Mouse (Mus musculus): Measurements from ENCODE around the gene Tbck. TPM values are rescaled to one million over a fixed set of nuclear protein-coding genes. Genes with fewer than 3 reads are reported as not detected.

The Tbck gene
- 15.7 and 21.6 TPM in 2 replicates for polyA plus RNA-seq (2014; fragmentation: Nextera tagmentation; extraction: Ambion mirVana)

- WGBS, result 1% methylated on average over 42 of the region's 42 CpGs
- Histone ChIP-seq H3K9me3 (ENCODE audit: control insufficient read depth, low read length) (no peaks in the 10 kb centered on the region), H3K4me3 (ENCODE audit: low read length) (peak within 1 kb of the TSS; percentile 76), H3K27me3 (ENCODE audit: control insufficient read depth, insufficient read depth, low read length) (no peaks in the 10 kb centered on the region), H3K4me2 (replicated peaks; ENCODE audit: low read depth, low read length) (peak within 1 kb of the TSS; percentile 67), H3K36me3 (ENCODE audit: control insufficient read depth, insufficient read depth, low read length) (peaks cover 4% of the 10 kb centered on the region; the same call in 1 of the 2 replicates), H3K4me1 (ENCODE audit: control insufficient read depth, insufficient read depth, low read length) (peaks cover 16% of the 10 kb centered on the region; the same call in 1 of the 2 replicates), H3K9ac (ENCODE audit: low read depth, low read length) (peak within 1 kb of the TSS; percentile 80), H3K27ac (ENCODE audit: low read depth, low read length) (peak within 1 kb of the TSS; percentile 93)
- ATAC-seq (ENCODE audit: low FRiP score, low TSS enrichment), result peak; percentile 97
These were observed at the start of gene Tbck for GRCm38 (mm10) chr3:132683447-132684230. TSS of gene Tbck (plus strand) at chr3:132684144.

- 98% methylated on average over 3 of the region's 3 CpGs for WGBS
- Histone ChIP-seq H3K9me3 (ENCODE audit: control insufficient read depth, low read length) (no peaks in the 10 kb centered on the region), H3K36me3 (ENCODE audit: control insufficient read depth, insufficient read depth, low read length) (no peaks in the 10 kb centered on the region), H3K27me3 (ENCODE audit: control insufficient read depth, insufficient read depth, low read length) (no peaks in the 10 kb centered on the region), H3K4me2 (replicated peaks; ENCODE audit: low read depth, low read length) (no peak overlapping the region), H3K9ac (ENCODE audit: low read depth, low read length) (no peak overlapping the region), H3K4me1 (ENCODE audit: control insufficient read depth, insufficient read depth, low read length) (no peaks in the 10 kb centered on the region), H3K27ac (ENCODE audit: low read depth, low read length) (no peak overlapping the region), H3K4me3 (ENCODE audit: low read length) (no peak overlapping the region)
- ATAC-seq (ENCODE audit: low FRiP score, low TSS enrichment), result no peak
These were observed 46.9 kb upstream of the Tbck start for GRCm38 (mm10) chr3:132637080-132637479.

- Histone ChIP-seq H3K4me2 (replicated peaks; ENCODE audit: low read depth, low read length) (no peak overlapping the region), H3K4me1 (ENCODE audit: control insufficient read depth, insufficient read depth, low read length) (no peaks in the 10 kb centered on the region), H3K9me3 (ENCODE audit: control insufficient read depth, low read length) (no peaks in the 10 kb centered on the region), H3K27ac (ENCODE audit: low read depth, low read length) (no peak overlapping the region), H3K27me3 (ENCODE audit: control insufficient read depth, insufficient read depth, low read length) (no peaks in the 10 kb centered on the region), H3K9ac (ENCODE audit: low read depth, low read length) (no peak overlapping the region), H3K36me3 (ENCODE audit: control insufficient read depth, insufficient read depth, low read length) (no peaks in the 10 kb centered on the region), H3K4me3 (ENCODE audit: low read length) (no peak overlapping the region)
- 72% methylated on average over 4 of the region's 4 CpGs for WGBS
- no peak for ATAC-seq (ENCODE audit: low FRiP score, low TSS enrichment)
These were observed 39.9 kb upstream of the Tbck start for GRCm38 (mm10) chr3:132644071-132644470.

- Histone ChIP-seq H3K27me3 (ENCODE audit: control insufficient read depth, insufficient read depth, low read length) (no peaks in the 10 kb centered on the region), H3K9me3 (ENCODE audit: control insufficient read depth, low read length) (no peaks in the 10 kb centered on the region), H3K9ac (ENCODE audit: low read depth, low read length) (no peak overlapping the region), H3K4me2 (replicated peaks; ENCODE audit: low read depth, low read length) (no peak overlapping the region), H3K27ac (ENCODE audit: low read depth, low read length) (no peak overlapping the region), H3K36me3 (ENCODE audit: control insufficient read depth, insufficient read depth, low read length) (no peaks in the 10 kb centered on the region), H3K4me3 (ENCODE audit: low read length) (no peak overlapping the region), H3K4me1 (ENCODE audit: control insufficient read depth, insufficient read depth, low read length) (no peaks in the 10 kb centered on the region)
- no peak for ATAC-seq (ENCODE audit: low FRiP score, low TSS enrichment)
- 52% methylated on average over 1 of the region's 1 CpGs for WGBS
These were observed 37.1 kb upstream of the Tbck start for GRCm38 (mm10) chr3:132646814-132647213.

GRCm38 (mm10) chr3:132649368-132649767 lies 34.6 kb upstream of the Tbck start:
- Histone ChIP-seq H3K27me3 (ENCODE audit: control insufficient read depth, insufficient read depth, low read length) (no peaks in the 10 kb centered on the region), H3K9me3 (ENCODE audit: control insufficient read depth, low read length) (no peaks in the 10 kb centered on the region), H3K4me3 (ENCODE audit: low read length) (no peak overlapping the region), H3K4me2 (replicated peaks; ENCODE audit: low read depth, low read length) (no peak overlapping the region), H3K27ac (ENCODE audit: low read depth, low read length) (no peak overlapping the region), H3K4me1 (ENCODE audit: control insufficient read depth, insufficient read depth, low read length) (no peaks in the 10 kb centered on the region), H3K36me3 (ENCODE audit: control insufficient read depth, insufficient read depth, low read length) (no peaks in the 10 kb centered on the region), H3K9ac (ENCODE audit: low read depth, low read length) (no peak overlapping the region)
- WGBS, result 82% methylated on average over 7 of the region's 7 CpGs
- ATAC-seq (ENCODE audit: low FRiP score, low TSS enrichment), result no peak

- 85% methylated on average over 5 of the region's 5 CpGs for WGBS
- Histone ChIP-seq H3K4me2 (replicated peaks; ENCODE audit: low read depth, low read length) (no peak overlapping the region), H3K36me3 (ENCODE audit: control insufficient read depth, insufficient read depth, low read length) (no peaks in the 10 kb centered on the region), H3K9ac (ENCODE audit: low read depth, low read length) (no peak overlapping the region), H3K4me1 (ENCODE audit: control insufficient read depth, insufficient read depth, low read length) (no peaks in the 10 kb centered on the region), H3K9me3 (ENCODE audit: control insufficient read depth, low read length) (no peaks in the 10 kb centered on the region), H3K27ac (ENCODE audit: low read depth, low read length) (no peak overlapping the region), H3K4me3 (ENCODE audit: low read length) (no peak overlapping the region), H3K27me3 (ENCODE audit: control insufficient read depth, insufficient read depth, low read length) (no peaks in the 10 kb centered on the region)
- ATAC-seq (ENCODE audit: low FRiP score, low TSS enrichment), result no peak
These were observed 33.8 kb upstream of the Tbck start for GRCm38 (mm10) chr3:132650191-132650590.

- Histone ChIP-seq H3K4me1 (ENCODE audit: control insufficient read depth, insufficient read depth, low read length) (no peaks in the 10 kb centered on the region), H3K36me3 (ENCODE audit: control insufficient read depth, insufficient read depth, low read length) (no peaks in the 10 kb centered on the region), H3K9ac (ENCODE audit: low read depth, low read length) (no peak overlapping the region), H3K4me3 (ENCODE audit: low read length) (no peak overlapping the region), H3K27ac (ENCODE audit: low read depth, low read length) (no peak overlapping the region), H3K9me3 (ENCODE audit: control insufficient read depth, low read length) (no peaks in the 10 kb centered on the region), H3K4me2 (replicated peaks; ENCODE audit: low read depth, low read length) (no peak overlapping the region), H3K27me3 (ENCODE audit: control insufficient read depth, insufficient read depth, low read length) (no peaks in the 10 kb centered on the region)
- WGBS, result 89% methylated on average over 3 of the region's 3 CpGs
- ATAC-seq (ENCODE audit: low FRiP score, low TSS enrichment), result no peak
These were observed 32.2 kb upstream of the Tbck start for GRCm38 (mm10) chr3:132651776-132652175.

- Histone ChIP-seq H3K4me3 (ENCODE audit: low read length) (no peak overlapping the region), H3K4me2 (replicated peaks; ENCODE audit: low read depth, low read length) (no peak overlapping the region), H3K9ac (ENCODE audit: low read depth, low read length) (no peak overlapping the region), H3K36me3 (ENCODE audit: control insufficient read depth, insufficient read depth, low read length) (peaks cover 5% of the 10 kb centered on the region), H3K27me3 (ENCODE audit: control insufficient read depth, insufficient read depth, low read length) (no peaks in the 10 kb centered on the region), H3K27ac (ENCODE audit: low read depth, low read length) (no peak overlapping the region), H3K9me3 (ENCODE audit: control insufficient read depth, low read length) (no peaks in the 10 kb centered on the region), H3K4me1 (ENCODE audit: control insufficient read depth, insufficient read depth, low read length) (no peaks in the 10 kb centered on the region)
- WGBS, result 93% methylated on average over 7 of the region's 7 CpGs
- ATAC-seq (ENCODE audit: low FRiP score, low TSS enrichment), result no peak
These were observed 30.0 kb upstream of the Tbck start for GRCm38 (mm10) chr3:132653959-132654358.

GRCm38 (mm10) chr3:132655955-132656354 lies 28.0 kb upstream of the Tbck start:
- H3K4me2 ChIP-seq (replicated peaks; ENCODE audit: low read depth, low read length), result no peak overlapping the region
- H3K9me3 ChIP-seq (ENCODE audit: control insufficient read depth, low read length), result no peaks in the 10 kb centered on the region
- no peak overlapping the region for H3K4me3 ChIP-seq (ENCODE audit: low read length)
- WGBS, result 68% methylated on average over 2 of the region's 2 CpGs
- no peaks in the 10 kb centered on the region for H3K4me1 ChIP-seq (ENCODE audit: control insufficient read depth, insufficient read depth, low read length)
- no peak overlapping the region for H3K9ac ChIP-seq (ENCODE audit: low read depth, low read length)
- H3K27me3 ChIP-seq (ENCODE audit: control insufficient read depth, insufficient read depth, low read length), result no peaks in the 10 kb centered on the region
- peaks cover 22% of the 10 kb centered on the region for H3K36me3 ChIP-seq (ENCODE audit: control insufficient read depth, insufficient read depth, low read length)
- H3K27ac ChIP-seq (ENCODE audit: low read depth, low read length), result no peak overlapping the region
- ATAC-seq (ENCODE audit: low FRiP score, low TSS enrichment), result peak; percentile 57; the same call in 1 of the 2 replicates
